Mouse (Mus musculus) bone marrow, adult 2 months (tissue): ENCODE measurements around the gene Plk3. TPM values are rescaled to one million over a fixed set of nuclear protein-coding genes. Genes with fewer than 3 reads are reported as not detected.
"Not testable (repeated sequence)": the region's sequence is repeated elsewhere in the genome, so short reads cannot be mapped to it uniquely, and the experiment has no call there.

Experiments used
- H3K27ac ChIP-seq: fragments of 200-500 bp; 2 replicates; pipeline ENCODE4 v1.5.1; 2012; ENCODE audit warnings: low read depth, mild to moderate bottlenecking, control low read depth, inconsistent platforms, low read length; ENCODE audit not compliant: control insufficient read depth, poor library complexity, insufficient read depth
- H3K4me1 ChIP-seq: fragments of 200-500 bp; 2 replicates; pipeline ENCODE4 v1.6.1; 2011; ENCODE audit warnings: low read length; ENCODE audit not compliant: control insufficient read depth, insufficient read depth
- H3K4me3 ChIP-seq: fragments of 200-500 bp; replicated peaks from 2 replicates; pipeline ENCODE3; 2011; ENCODE audit warnings: mild to moderate bottlenecking, low read depth, low read length, control low read depth; ENCODE audit not compliant: control insufficient read depth
- CTCF ChIP-seq: fragments of 200-500 bp; IDR thresholded peaks from 2 replicates; pipeline ENCODE4 v1.5.1; 2011; ENCODE audit warnings: low read length, control low read depth; ENCODE audit not compliant: control insufficient read depth, insufficient read depth
- POLR2A ChIP-seq: fragments of 200-500 bp; IDR thresholded peaks from 2 replicates; pipeline ENCODE4 v1.6.1; 2011; ENCODE audit warnings: low read depth, mild to moderate bottlenecking, control low read depth, low read length, borderline replicate concordance; ENCODE audit not compliant: control insufficient read depth
- WGBS: fragments of 180-500 bp; shearing (Covaris S2); methylation state at CpG from one replicate; pipeline ENCODE4 v1.1.7; 2018; 5-methylcytosine and 5-hydroxymethylcytosine counted together
- polyA plus RNA-seq: library from polyadenylated mRNA; stranded (reverse); fragments of >200 nt; gene quantifications from 2 replicates; pipeline ENCODE4 v1.2.4, GENCODE M21; 2011; ENCODE audit warnings: low replicate concordance; ENCODE audit not compliant: missing spikeins, insufficient read depth, insufficient read length

Gene Plk3
- polyA plus RNA-seq: 3.1 and 7.8 TPM in 2 replicates

DNA sequence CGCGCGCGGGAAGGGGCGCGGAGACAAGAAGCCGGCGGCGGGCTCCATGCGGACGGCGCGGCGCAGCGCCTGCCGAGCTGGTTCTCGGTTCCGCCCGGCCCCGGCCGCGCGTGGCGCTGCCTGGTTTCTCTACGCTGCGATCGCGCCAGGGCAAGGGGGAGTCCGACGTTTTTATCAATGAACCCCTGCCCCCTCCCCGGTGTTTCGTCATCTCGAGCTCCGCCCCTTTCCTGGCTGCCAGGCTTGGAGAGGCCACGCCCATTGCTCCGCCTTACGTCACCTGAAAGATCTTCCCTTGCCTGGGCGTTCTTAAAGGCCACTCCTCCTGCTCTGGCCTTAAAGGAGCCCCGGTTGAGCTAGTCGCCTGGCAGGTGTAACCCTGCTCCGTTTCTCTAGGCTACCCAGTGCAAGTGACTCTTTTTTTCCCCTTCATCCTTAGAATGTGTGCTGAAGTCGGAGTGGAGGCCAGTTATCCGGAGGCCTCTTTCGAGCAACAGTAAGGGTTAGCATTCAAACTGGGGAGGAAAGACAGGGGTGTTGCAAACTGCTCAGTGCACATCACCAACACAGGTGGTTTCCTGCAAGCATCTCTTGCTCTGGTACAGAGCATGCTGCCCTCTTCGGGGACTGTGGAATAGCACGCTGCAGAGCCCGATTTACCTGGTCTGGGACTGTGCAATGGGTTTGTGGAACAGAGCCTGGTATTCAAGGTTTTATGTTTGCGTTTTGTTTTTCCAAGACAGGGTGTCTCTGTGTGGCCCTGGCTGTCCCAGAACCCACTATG, at the start of gene Plk3:
Gene Plk3 (minus strand): TSS at position 147 of the 784 bp plus-strand sequence.
- WGBS: 3% methylated on average over 48 of the region's 48 CpGs
- peak within 1 kb of the TSS; percentile 65 for H3K4me3 ChIP-seq
- peak; percentile 34; the same call in 1 of the 2 replicates for TF ChIP-seq CTCF
- peak; percentile 59; the same call in 1 of the 2 replicates for TF ChIP-seq POLR2A
- H3K27ac ChIP-seq: peak within 1 kb of the TSS; percentile 39
- H3K4me1 ChIP-seq: peaks cover 7% of the 10 kb centered on the region

DNA sequence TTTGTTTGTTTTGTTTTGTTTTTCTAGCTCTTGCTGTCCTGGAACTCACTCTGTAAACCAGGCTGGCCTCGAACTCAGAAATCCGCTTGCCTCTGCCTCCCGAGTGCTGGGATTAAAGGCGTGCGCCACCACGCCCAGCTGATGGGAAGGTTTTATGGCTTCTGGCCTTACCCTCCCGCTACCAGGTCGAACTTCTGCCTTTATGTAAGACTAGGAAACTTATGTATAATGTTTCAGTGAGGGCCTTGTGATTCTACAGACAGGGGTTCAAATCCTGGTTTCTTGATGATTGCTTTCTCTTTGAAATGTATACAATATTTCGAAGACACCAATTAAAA, 49.0 kb upstream of the Plk3 start:
- peak overlapping the region; percentile 42 for H3K27ac ChIP-seq
- not testable (repeated sequence) for H3K4me1 ChIP-seq
- H3K4me3 ChIP-seq: peak overlapping the region; percentile 88
- 7% methylated on average over 9 of the region's 9 CpGs for WGBS

GRCm38 (mm10) chr4:117181863-117182758, 48.3 kb upstream of the Plk3 start, which contains the start of gene Kif2c:
Kif2c (minus strand) TSS chr4:117182639.
- peak within 1 kb of the TSS; percentile 88 for H3K4me3 ChIP-seq
- TF ChIP-seq POLR2A (peak; percentile 47; the same call in 1 of the 2 replicates), CTCF (0 out of 2 replicates have a peak, but pooled peaks have one; percentile 2)

DNA sequence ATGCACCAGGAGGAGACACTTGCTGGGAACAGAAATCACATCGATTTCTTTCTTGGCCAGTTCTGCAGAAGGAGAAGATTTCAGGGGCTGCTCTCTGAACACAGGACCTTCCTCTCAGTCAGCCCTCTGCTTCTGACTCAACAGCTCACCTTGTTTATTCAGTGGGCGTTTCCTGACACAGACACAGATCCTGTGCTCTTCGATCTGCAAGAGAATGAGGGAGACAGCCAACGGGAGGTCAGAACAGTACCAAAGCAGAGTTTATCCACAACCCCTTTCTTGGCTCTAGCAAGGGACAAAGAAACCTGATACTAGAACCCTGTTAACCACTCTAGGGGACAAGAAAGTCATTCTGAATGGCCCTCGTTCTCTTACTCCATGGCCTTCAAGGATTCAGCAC, 36.2 kb upstream of the Plk3 start:
- no peaks in the 10 kb centered on the region for H3K4me1 ChIP-seq
- no peak overlapping the region for H3K4me3 ChIP-seq
- 92% methylated on average over 5 of the region's 5 CpGs for WGBS
- no peak overlapping the region for H3K27ac ChIP-seq
- TF ChIP-seq CTCF: no peak

More at GRCm38 (mm10) chr4:117181863-117182758, 48.3 kb upstream of the Plk3 start, which contains the start of gene Kif2c:
- peak within 1 kb of the TSS; percentile 42 for H3K27ac ChIP-seq
- no peaks in the 10 kb centered on the region for H3K4me1 ChIP-seq
- WGBS: under 1% methylated on average over 42 of the region's 42 CpGs

- H3K27ac ChIP-seq: no peak overlapping the region
- no peak overlapping the region for H3K4me3 ChIP-seq
- WGBS: 85% methylated on average over 4 of the region's 4 CpGs
- TF ChIP-seq POLR2A (no peak), CTCF (no peak)
- no peaks in the 10 kb centered on the region for H3K4me1 ChIP-seq
Observed at GRCm38 (mm10) chr4:117161183-117161582, 27.4 kb upstream of the Plk3 start.

GRCm38 (mm10) chr4:117159666-117160065, 25.9 kb upstream of the Plk3 start:
- no peaks in the 10 kb centered on the region; the same call in 1 of the 2 replicates for H3K4me1 ChIP-seq
- TF ChIP-seq CTCF (no peak), POLR2A (no peak)
- H3K4me3 ChIP-seq: no peak overlapping the region
- 87% methylated on average over 10 of the region's 10 CpGs for WGBS
- H3K27ac ChIP-seq: no peak overlapping the region

DNA sequence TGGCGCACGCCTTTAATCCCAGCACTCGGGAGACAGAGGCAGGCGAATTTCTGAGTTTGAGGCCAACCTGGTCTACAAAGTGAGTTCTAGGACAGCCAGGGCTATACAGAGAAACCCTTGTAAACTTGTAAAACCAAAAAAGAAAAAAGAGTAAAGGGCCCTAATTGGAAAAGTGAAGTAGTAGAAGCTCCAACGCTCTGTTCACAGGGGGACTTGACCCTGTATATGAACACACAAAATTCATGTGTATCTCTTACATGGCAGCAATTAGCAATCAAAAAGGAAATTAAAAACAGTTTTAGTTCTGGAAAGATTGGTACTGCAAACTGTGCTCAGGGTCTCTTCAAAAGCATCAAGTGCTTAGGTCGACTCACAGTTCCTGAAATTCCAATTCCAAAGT, 22.6 kb upstream of the Plk3 start:
- TF ChIP-seq CTCF: no peak
- no peak for TF ChIP-seq POLR2A
- H3K4me3 ChIP-seq: no peak overlapping the region
- H3K27ac ChIP-seq: peak overlapping the region; percentile 78; the same call in 1 of the 2 replicates
- WGBS: 25% methylated on average over 6 of the region's 6 CpGs
- H3K4me1 ChIP-seq: no peaks in the 10 kb centered on the region; the same call in 1 of the 2 replicates

DNA sequence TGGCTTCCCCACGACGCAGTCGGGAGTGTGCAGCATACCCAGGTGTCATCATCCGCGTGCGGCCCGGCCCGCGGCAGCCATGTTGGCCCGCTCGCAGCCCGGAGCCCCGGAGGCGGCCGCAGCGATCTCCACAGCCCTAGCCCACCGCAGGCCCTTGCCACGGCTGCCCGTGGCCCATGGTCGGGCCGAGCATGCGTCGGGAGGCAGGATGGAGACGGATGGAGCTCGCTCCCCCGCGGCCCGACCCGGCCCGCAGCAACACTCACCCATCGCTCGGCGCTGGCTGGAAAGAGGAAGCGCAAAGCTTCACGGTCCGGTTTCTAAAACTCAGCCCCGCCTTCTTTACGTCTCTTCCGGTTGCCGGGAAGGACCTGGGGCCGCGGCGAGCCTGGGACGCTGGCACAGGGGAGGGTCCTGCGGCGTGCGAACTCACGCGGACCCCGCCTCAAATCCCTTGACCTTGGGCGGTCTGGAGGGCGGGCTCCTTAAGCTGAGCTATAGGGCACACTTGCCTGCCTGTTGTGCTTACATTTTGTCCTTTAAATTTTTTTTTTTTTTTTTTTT, 22.1 kb upstream of the Plk3 start, which contains the start of gene Rps8:
Gene Rps8 (minus strand): TSS at position 452 of the 564 bp plus-strand sequence.
- TF ChIP-seq CTCF: no peak
- TF ChIP-seq POLR2A: peak; percentile 85; the same call in 1 of the 2 replicates
- Histone ChIP-seq H3K4me3 (peak within 1 kb of the TSS; percentile 91), H3K4me1 (no peaks in the 10 kb centered on the region; the same call in 1 of the 2 replicates), H3K27ac (peak within 1 kb of the TSS; percentile 78)
- WGBS: under 1% methylated on average over 52 of the region's 52 CpGs
